Mouse (Mus musculus): ENCODE results near the gene Spata2. TPM values are rescaled to one million over a fixed set of nuclear protein-coding genes. Genes with fewer than 3 reads are reported as not detected.

Gene Spata2
- polyA plus RNA-seq, 1 experiment from 2014 or later, result 24.8 TPM

GRCm38 (mm10) chr2:167514641-167515040, 22.0 kb upstream of the Spata2 start:
- no peaks in the 10 kb centered on the region for H3K27me3 ChIP-seq (ENCODE audit: control insufficient read depth, insufficient read depth, low read length)
- no peaks in the 10 kb centered on the region for H3K9me3 ChIP-seq (ENCODE audit: control insufficient read depth, low read length)
- H3K36me3 ChIP-seq (ENCODE audit: control insufficient read depth, insufficient read depth, low read length), result peaks cover 68% of the 10 kb centered on the region
- no peak for ATAC-seq (ENCODE audit: low read depth)
- no peak overlapping the region for H3K27ac ChIP-seq (ENCODE audit: low read depth, low read length)
- H3K9ac ChIP-seq (replicated peaks; ENCODE audit: low read depth, low read length), result no peak overlapping the region
- no peak overlapping the region for H3K4me2 ChIP-seq (ENCODE audit: low read depth, low read length)
- 97% methylated on average over 4 of the region's 4 CpGs for WGBS
- no peak overlapping the region for H3K4me3 ChIP-seq (ENCODE audit: low read depth, low read length)
- H3K4me1 ChIP-seq (ENCODE audit: control insufficient read depth, insufficient read depth, low read length), result no peaks in the 10 kb centered on the region

- no peaks in the 10 kb centered on the region for H3K9me3 ChIP-seq (ENCODE audit: control insufficient read depth, low read length)
- ATAC-seq (ENCODE audit: low read depth), result no peak
- no peak overlapping the region for H3K27ac ChIP-seq (ENCODE audit: low read depth, low read length)
These were observed 20.3 kb upstream of the Spata2 start for GRCm38 (mm10) chr2:167512970-167513369.

DNA sequence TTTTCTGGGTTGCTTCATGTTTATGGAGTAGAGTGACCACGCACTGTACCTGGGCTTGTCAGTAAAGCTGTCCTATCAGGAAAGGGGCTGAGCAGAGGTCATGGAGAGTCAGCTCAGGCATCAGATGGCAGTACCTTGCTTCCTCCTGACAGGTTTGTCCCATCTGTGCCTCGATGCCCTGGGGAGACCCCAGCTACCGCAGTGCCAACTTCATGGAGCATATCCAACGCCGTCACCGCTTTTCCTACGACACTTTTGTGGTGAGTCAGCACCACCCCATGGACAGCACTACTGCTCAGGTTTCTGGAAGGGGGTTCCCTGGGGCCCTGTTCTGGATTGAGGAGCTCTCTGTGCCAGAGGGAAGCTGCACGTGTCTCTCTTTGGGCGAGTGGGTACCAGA, 19.7 kb upstream of the Spata2 start:
- Histone ChIP-seq H3K4me1 (ENCODE audit: control insufficient read depth, insufficient read depth, low read length) (no peaks in the 10 kb centered on the region), H3K36me3 (ENCODE audit: control insufficient read depth, insufficient read depth, low read length) (peaks cover 58% of the 10 kb centered on the region), H3K4me3 (ENCODE audit: low read depth, low read length) (no peak overlapping the region), H3K9ac (replicated peaks; ENCODE audit: low read depth, low read length) (no peak overlapping the region), H3K27me3 (ENCODE audit: control insufficient read depth, insufficient read depth, low read length) (no peaks in the 10 kb centered on the region), H3K27ac (ENCODE audit: low read depth, low read length) (no peak overlapping the region), H3K9me3 (ENCODE audit: control insufficient read depth, low read length) (no peaks in the 10 kb centered on the region), H3K4me2 (ENCODE audit: low read depth, low read length) (no peak overlapping the region)
- no peak for ATAC-seq (ENCODE audit: low read depth)
- WGBS, result 81% methylated on average over 9 of the region's 9 CpGs

More at GRCm38 (mm10) chr2:167512970-167513369, 20.3 kb upstream of the Spata2 start:
- Histone ChIP-seq H3K4me3 (ENCODE audit: low read depth, low read length) (no peak overlapping the region), H3K4me1 (ENCODE audit: control insufficient read depth, insufficient read depth, low read length) (no peaks in the 10 kb centered on the region), H3K27me3 (ENCODE audit: control insufficient read depth, insufficient read depth, low read length) (no peaks in the 10 kb centered on the region), H3K4me2 (ENCODE audit: low read depth, low read length) (no peak overlapping the region), H3K36me3 (ENCODE audit: control insufficient read depth, insufficient read depth, low read length) (peaks cover 64% of the 10 kb centered on the region), H3K9ac (replicated peaks; ENCODE audit: low read depth, low read length) (no peak overlapping the region)
- WGBS, result 93% methylated on average over 5 of the region's 5 CpGs

GRCm38 (mm10) chr2:167510485-167510884, 17.8 kb upstream of the Spata2 start:
- Histone ChIP-seq H3K27ac (ENCODE audit: low read depth, low read length) (no peak overlapping the region), H3K27me3 (ENCODE audit: control insufficient read depth, insufficient read depth, low read length) (no peaks in the 10 kb centered on the region), H3K4me2 (ENCODE audit: low read depth, low read length) (no peak overlapping the region), H3K9me3 (ENCODE audit: control insufficient read depth, low read length) (no peaks in the 10 kb centered on the region), H3K4me1 (ENCODE audit: control insufficient read depth, insufficient read depth, low read length) (peaks cover 14% of the 10 kb centered on the region), H3K4me3 (ENCODE audit: low read depth, low read length) (no peak overlapping the region), H3K36me3 (ENCODE audit: control insufficient read depth, insufficient read depth, low read length) (peaks cover 44% of the 10 kb centered on the region), H3K9ac (replicated peaks; ENCODE audit: low read depth, low read length) (no peak overlapping the region)
- 93% methylated on average over 3 of the region's 3 CpGs for WGBS
- ATAC-seq (ENCODE audit: low read depth), result no peak

- Histone ChIP-seq H3K4me1 (ENCODE audit: control insufficient read depth, insufficient read depth, low read length) (peaks cover 29% of the 10 kb centered on the region), H3K9ac (replicated peaks; ENCODE audit: low read depth, low read length) (no peak overlapping the region), H3K4me2 (ENCODE audit: low read depth, low read length) (no peak overlapping the region), H3K36me3 (ENCODE audit: control insufficient read depth, insufficient read depth, low read length) (peaks cover 27% of the 10 kb centered on the region), H3K27ac (ENCODE audit: low read depth, low read length) (no peak overlapping the region), H3K27me3 (ENCODE audit: control insufficient read depth, insufficient read depth, low read length) (no peaks in the 10 kb centered on the region), H3K4me3 (ENCODE audit: low read depth, low read length) (no peak overlapping the region), H3K9me3 (ENCODE audit: control insufficient read depth, low read length) (no peaks in the 10 kb centered on the region)
- no peak for ATAC-seq (ENCODE audit: low read depth)
- 93% methylated on average over 4 of the region's 4 CpGs for WGBS
These were observed 15.9 kb upstream of the Spata2 start for GRCm38 (mm10) chr2:167508569-167508968.

DNA sequence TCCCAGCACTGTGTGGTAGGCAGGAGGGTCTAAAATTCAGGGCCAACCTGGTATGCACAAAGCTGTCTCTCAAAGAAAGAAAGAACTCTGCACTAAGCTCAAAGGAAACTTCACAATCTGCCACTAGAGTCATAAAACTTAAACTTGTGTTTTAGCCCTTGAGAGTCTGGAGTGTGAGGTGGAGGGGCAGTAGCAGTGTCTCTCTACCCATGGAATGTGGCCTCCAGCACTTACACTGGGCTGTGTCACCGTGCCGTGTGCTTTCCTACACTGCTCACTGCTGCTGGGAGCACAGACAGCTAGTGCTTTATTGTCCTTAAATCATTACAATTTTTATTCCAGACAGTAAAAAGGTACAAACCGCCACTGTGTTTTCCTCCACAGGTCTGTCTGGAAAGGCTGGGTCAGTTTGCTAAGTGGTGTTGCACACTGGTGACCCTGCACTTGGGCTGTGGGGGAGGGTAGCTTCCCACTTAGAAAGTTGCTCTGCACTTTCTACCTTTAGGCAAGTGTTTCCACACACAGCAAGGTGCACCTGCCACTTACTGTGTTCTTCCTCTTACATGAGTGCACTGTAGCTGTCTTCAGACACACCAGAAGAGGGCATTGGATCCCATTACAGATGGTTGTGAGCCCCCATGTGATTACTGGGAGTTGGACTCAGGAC, 15.2 kb upstream of the Spata2 start:
- peaks cover 29% of the 10 kb centered on the region for H3K4me1 ChIP-seq (ENCODE audit: control insufficient read depth, insufficient read depth, low read length)
- no peaks in the 10 kb centered on the region for H3K9me3 ChIP-seq (ENCODE audit: control insufficient read depth, low read length)
- no peak overlapping the region for H3K27ac ChIP-seq (ENCODE audit: low read depth, low read length)
- H3K4me2 ChIP-seq (ENCODE audit: low read depth, low read length), result no peak overlapping the region
- peaks cover 21% of the 10 kb centered on the region for H3K36me3 ChIP-seq (ENCODE audit: control insufficient read depth, insufficient read depth, low read length)
- no peak overlapping the region for H3K9ac ChIP-seq (replicated peaks; ENCODE audit: low read depth, low read length)
- WGBS, result 94% methylated on average over 3 of the region's 3 CpGs
- no peaks in the 10 kb centered on the region for H3K27me3 ChIP-seq (ENCODE audit: control insufficient read depth, insufficient read depth, low read length)
- no peak for ATAC-seq (ENCODE audit: low read depth)
- no peak overlapping the region for H3K4me3 ChIP-seq (ENCODE audit: low read depth, low read length)

DNA sequence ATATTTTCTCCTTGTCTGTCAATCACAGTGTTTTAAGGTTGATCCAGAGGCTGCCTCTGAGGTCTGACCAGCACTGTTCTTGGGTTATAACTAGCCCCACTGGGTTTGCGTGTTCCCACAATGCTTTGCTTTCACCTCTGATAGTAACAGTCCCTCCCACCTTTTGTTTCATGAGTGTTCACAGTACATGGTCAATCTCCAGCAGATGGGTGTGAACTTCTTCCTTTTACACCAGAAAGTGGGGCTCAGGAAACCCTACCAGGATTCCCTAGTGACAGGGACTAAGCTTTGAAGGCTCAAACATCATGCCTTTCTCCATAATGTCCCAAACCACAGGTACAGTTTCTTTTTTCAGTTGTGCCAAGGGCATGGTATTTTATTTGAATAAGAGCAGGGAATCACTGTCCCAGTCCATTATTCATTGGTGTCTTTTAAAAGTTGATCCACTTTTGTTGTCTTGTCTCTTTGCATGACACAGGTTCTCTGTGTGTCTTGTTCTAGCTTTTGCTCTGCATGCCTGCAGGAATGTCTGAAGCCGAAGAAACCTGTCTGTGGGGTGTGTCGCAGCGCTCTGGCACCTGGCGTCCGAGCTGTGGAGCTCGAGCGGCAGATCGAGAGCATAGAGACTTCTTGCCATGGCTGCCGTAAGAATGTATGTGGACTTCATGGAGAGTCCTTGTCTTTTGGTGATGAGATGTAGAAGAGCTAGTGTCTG, 14.0 kb upstream of the Spata2 start:
- H3K4me2 ChIP-seq (ENCODE audit: low read depth, low read length), result no peak overlapping the region
- H3K4me1 ChIP-seq (ENCODE audit: control insufficient read depth, insufficient read depth, low read length), result peaks cover 29% of the 10 kb centered on the region
- H3K36me3 ChIP-seq (ENCODE audit: control insufficient read depth, insufficient read depth, low read length), result peaks cover 9% of the 10 kb centered on the region; the same call in 1 of the 2 replicates
- H3K27ac ChIP-seq (ENCODE audit: low read depth, low read length), result no peak overlapping the region
- H3K4me3 ChIP-seq (ENCODE audit: low read depth, low read length), result no peak overlapping the region
- no peaks in the 10 kb centered on the region for H3K27me3 ChIP-seq (ENCODE audit: control insufficient read depth, insufficient read depth, low read length)
- H3K9me3 ChIP-seq (ENCODE audit: control insufficient read depth, low read length), result no peaks in the 10 kb centered on the region
- WGBS, result 99% methylated on average over 10 of the region's 10 CpGs
- no peak for ATAC-seq (ENCODE audit: low read depth)
- no peak overlapping the region for H3K9ac ChIP-seq (replicated peaks; ENCODE audit: low read depth, low read length)

DNA sequence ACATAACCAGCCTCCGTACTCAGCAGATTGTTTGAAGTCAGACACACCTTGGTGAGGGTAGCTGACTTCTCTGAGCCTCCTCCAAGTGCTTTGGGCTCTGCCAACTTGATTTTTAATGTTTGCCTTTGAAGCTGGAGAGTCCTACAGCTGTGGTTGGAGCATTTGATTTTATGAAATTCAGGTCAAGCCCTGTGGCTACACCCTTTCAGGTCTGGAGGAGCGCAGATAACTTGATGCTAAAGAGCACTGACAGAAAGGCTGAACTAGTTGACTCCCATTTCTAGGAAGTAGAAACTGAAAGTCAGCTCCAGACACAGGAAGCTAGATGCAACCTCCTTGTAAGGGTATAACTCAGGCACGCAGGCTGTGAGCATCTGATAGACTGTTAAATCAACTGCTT, 12.4 kb upstream of the Spata2 start:
- Histone ChIP-seq H3K9me3 (ENCODE audit: control insufficient read depth, low read length) (no peaks in the 10 kb centered on the region), H3K4me1 (ENCODE audit: control insufficient read depth, insufficient read depth, low read length) (peaks cover 29% of the 10 kb centered on the region), H3K4me2 (ENCODE audit: low read depth, low read length) (peak overlapping the region; percentile 82; the same call in 1 of the 2 replicates), H3K9ac (replicated peaks; ENCODE audit: low read depth, low read length) (0 out of 2 replicates have a peak overlapping the region, but pooled peaks have one; percentile 7), H3K27me3 (ENCODE audit: control insufficient read depth, insufficient read depth, low read length) (no peaks in the 10 kb centered on the region), H3K36me3 (ENCODE audit: control insufficient read depth, insufficient read depth, low read length) (peaks cover 5% of the 10 kb centered on the region; the same call in 1 of the 2 replicates), H3K27ac (ENCODE audit: low read depth, low read length) (no peak overlapping the region), H3K4me3 (ENCODE audit: low read depth, low read length) (0 out of 2 replicates have a peak overlapping the region, but pooled peaks have one; percentile 1)
- 89% methylated on average over 3 of the region's 3 CpGs for WGBS
- ATAC-seq (ENCODE audit: low read depth), result no peak

- Histone ChIP-seq H3K27ac (ENCODE audit: low read depth, low read length) (peak overlapping the region; percentile 89), H3K4me1 (ENCODE audit: control insufficient read depth, insufficient read depth, low read length) (peaks cover 29% of the 10 kb centered on the region), H3K36me3 (ENCODE audit: control insufficient read depth, insufficient read depth, low read length) (0 out of 2 replicates have a peak, but pooled peaks cover 5% of the 10 kb centered on the region), H3K9ac (replicated peaks; ENCODE audit: low read depth, low read length) (peak overlapping the region; percentile 90), H3K27me3 (ENCODE audit: control insufficient read depth, insufficient read depth, low read length) (no peaks in the 10 kb centered on the region), H3K4me3 (ENCODE audit: low read depth, low read length) (peak overlapping the region; percentile 97), H3K9me3 (ENCODE audit: control insufficient read depth, low read length) (no peaks in the 10 kb centered on the region), H3K4me2 (ENCODE audit: low read depth, low read length) (peak overlapping the region; percentile 82)
- peak; percentile 20; the same call in 1 of the 2 replicates for ATAC-seq (ENCODE audit: low read depth)
- WGBS, result under 1% methylated on average over 32 of the region's 32 CpGs
These were observed 11.2 kb upstream of the Spata2 start for GRCm38 (mm10) chr2:167503896-167504349.

All from neural tube, embryonic 14.5 days (tissue).